Mouse (Mus musculus): ENCODE data around the gene Bco2. TPM values are rescaled to one million over a fixed set of nuclear protein-coding genes. Genes with fewer than 3 reads are reported as not detected.

The Bco2 gene
- total and polyA plus RNA-seq, 2 experiments, result 6.0 to 24.3 TPM

DNA sequence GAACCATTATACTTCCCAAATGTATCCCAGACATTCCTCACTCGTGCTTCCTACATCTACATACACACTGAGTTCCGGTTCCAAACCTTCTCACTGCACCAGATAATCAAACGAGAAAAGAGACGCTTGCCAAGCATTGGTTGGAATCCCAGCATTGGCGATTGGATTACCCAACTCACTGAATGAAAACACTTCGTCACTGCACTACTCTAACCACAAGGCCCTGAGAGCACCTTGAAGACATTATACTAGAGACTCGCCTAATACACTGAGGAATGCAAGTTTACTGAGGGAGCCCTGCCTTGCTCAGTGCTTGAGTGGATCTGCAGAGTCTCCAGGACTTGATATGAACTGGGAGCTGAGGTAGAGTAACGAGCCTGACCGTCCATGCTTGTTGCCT is 12.6 kb downstream of the Bco2 start:
- H3K36me3 ChIP-seq (ENCODE audit: control insufficient read depth, insufficient read depth, low read length), result peaks cover 34% of the 10 kb centered on the region
- no peak overlapping the region for H3K9ac ChIP-seq (ENCODE audit: low read depth, low read length)
- H3K4me3 ChIP-seq (ENCODE audit: insufficient read depth, low read depth, low read length), result no peak overlapping the region
- no peaks in the 10 kb centered on the region for H3K79me2 ChIP-seq (ENCODE audit: control insufficient read depth, insufficient read depth, low read length)
- no peak for TF ChIP-seq CTCF (IDR thresholded peaks at IDR 0.05; ENCODE audit: low read depth, low read length)
- TF ChIP-seq POLR2A (IDR thresholded peaks at IDR 0.05; ENCODE audit: extremely low read depth, insufficient read depth, low read length), result no peak
- no peaks in the 10 kb centered on the region for H3K27me3 ChIP-seq (ENCODE audit: control insufficient read depth, insufficient read depth, low read length)
- H3K27ac ChIP-seq (replicated peaks; ENCODE audit: insufficient read depth, low read depth, low read length), result no peak overlapping the region
- H3K4me1 ChIP-seq (ENCODE audit: control insufficient read depth, insufficient read depth, low read length), result no peaks in the 10 kb centered on the region
- no peak for DNase-seq (ENCODE audit: extremely low read depth, low read depth, low spot score)
- 59% methylated on average over 9 of the region's 9 CpGs for WGBS

- TF ChIP-seq POLR2A (IDR thresholded peaks at IDR 0.05; ENCODE audit: extremely low read depth, insufficient read depth, low read length), result no peak
- TF ChIP-seq CTCF (IDR thresholded peaks at IDR 0.05; ENCODE audit: low read depth, low read length), result no peak
- Histone ChIP-seq H3K4me3 (ENCODE audit: insufficient read depth, low read depth, low read length) (no peak overlapping the region), H3K36me3 (ENCODE audit: control insufficient read depth, insufficient read depth, low read length) (peaks cover 31% of the 10 kb centered on the region), H3K27me3 (ENCODE audit: control insufficient read depth, insufficient read depth, low read length) (no peaks in the 10 kb centered on the region), H3K79me2 (ENCODE audit: control insufficient read depth, insufficient read depth, low read length) (no peaks in the 10 kb centered on the region), H3K4me1 (ENCODE audit: control insufficient read depth, insufficient read depth, low read length) (peaks cover 3% of the 10 kb centered on the region; the same call in 1 of the 2 replicates), H3K27ac (replicated peaks; ENCODE audit: insufficient read depth, low read depth, low read length) (no peak overlapping the region), H3K9ac (ENCODE audit: low read depth, low read length) (no peak overlapping the region)
- DNase-seq (ENCODE audit: extremely low read depth, low read depth, low spot score), result no peak
- WGBS, result 78% methylated on average over 7 of the region's 7 CpGs
Measured at GRCm38 (mm10) chr9:50540170-50540569, 14.8 kb downstream of the Bco2 start.

DNA sequence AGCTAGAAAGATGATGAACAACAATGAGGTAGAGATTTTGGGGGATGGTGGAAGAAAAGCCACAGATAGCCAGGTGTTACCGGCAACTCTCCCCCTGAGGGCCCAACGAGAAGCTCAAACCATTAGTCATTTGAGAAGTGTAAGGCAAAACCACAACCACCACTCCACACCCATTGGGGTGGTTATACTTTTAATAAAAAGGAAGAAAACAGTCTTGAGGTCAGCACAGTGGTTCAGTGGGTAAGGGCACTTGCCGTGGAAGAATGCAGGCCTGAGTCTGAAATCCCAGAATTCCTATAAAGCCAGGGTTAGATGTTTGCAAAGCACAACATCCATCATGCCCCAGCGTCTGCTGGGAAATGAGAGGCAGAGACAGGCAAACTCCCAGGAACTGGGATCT is 17.7 kb downstream of the Bco2 start:
- Histone ChIP-seq H3K36me3 (ENCODE audit: control insufficient read depth, insufficient read depth, low read length) (peaks cover 15% of the 10 kb centered on the region), H3K79me2 (ENCODE audit: control insufficient read depth, insufficient read depth, low read length) (no peaks in the 10 kb centered on the region), H3K4me1 (ENCODE audit: control insufficient read depth, insufficient read depth, low read length) (peaks cover 8% of the 10 kb centered on the region), H3K4me3 (ENCODE audit: insufficient read depth, low read depth, low read length) (no peak overlapping the region), H3K9ac (ENCODE audit: low read depth, low read length) (no peak overlapping the region), H3K27me3 (ENCODE audit: control insufficient read depth, insufficient read depth, low read length) (no peaks in the 10 kb centered on the region), H3K27ac (replicated peaks; ENCODE audit: insufficient read depth, low read depth, low read length) (no peak overlapping the region)
- DNase-seq (ENCODE audit: extremely low read depth, low read depth, low spot score), result no peak
- WGBS, result 86% methylated on average over 4 of the region's 4 CpGs
- no peak for TF ChIP-seq POLR2A (IDR thresholded peaks at IDR 0.05; ENCODE audit: extremely low read depth, insufficient read depth, low read length)
- no peak for TF ChIP-seq CTCF (IDR thresholded peaks at IDR 0.05; ENCODE audit: low read depth, low read length)

GRCm38 (mm10) chr9:50536603-50537135 is 18.3 kb downstream of the Bco2 start:
- H3K79me2 ChIP-seq (ENCODE audit: control insufficient read depth, insufficient read depth, low read length), result no peaks in the 10 kb centered on the region
- peaks cover 8% of the 10 kb centered on the region for H3K4me1 ChIP-seq (ENCODE audit: control insufficient read depth, insufficient read depth, low read length)
- no peak overlapping the region for H3K9ac ChIP-seq (ENCODE audit: low read depth, low read length)
- no peaks in the 10 kb centered on the region for H3K27me3 ChIP-seq (ENCODE audit: control insufficient read depth, insufficient read depth, low read length)
- H3K36me3 ChIP-seq (ENCODE audit: control insufficient read depth, insufficient read depth, low read length), result peaks cover 11% of the 10 kb centered on the region
- WGBS, result 86% methylated on average over 7 of the region's 7 CpGs
- H3K27ac ChIP-seq (replicated peaks; ENCODE audit: insufficient read depth, low read depth, low read length), result no peak overlapping the region
- no peak for TF ChIP-seq CTCF (IDR thresholded peaks at IDR 0.05; ENCODE audit: low read depth, low read length)
- TF ChIP-seq POLR2A (IDR thresholded peaks at IDR 0.05; ENCODE audit: extremely low read depth, insufficient read depth, low read length), result no peak
- no peak overlapping the region for H3K4me3 ChIP-seq (ENCODE audit: insufficient read depth, low read depth, low read length)
- DNase-seq (ENCODE audit: extremely low read depth, low read depth, low spot score), result no peak

DNA sequence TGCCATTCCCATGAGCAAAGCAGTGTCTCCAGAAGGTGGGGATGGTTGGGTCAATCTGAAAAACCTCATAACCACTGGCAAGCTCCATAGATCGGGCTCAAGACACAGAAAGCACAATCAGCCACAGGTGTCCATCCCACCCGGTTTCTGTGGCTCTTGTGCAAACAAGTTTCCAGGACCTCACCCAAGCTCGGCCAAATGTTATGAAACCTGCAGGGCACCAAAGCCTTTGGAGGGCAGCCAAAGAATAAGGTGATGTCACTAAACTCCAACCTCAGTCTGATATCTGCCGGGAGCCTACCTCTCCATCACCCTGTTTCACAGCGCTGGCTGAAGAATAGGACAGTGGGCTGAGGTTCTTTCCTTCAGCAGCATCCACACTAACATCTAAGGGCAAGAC is 19.1 kb downstream of the Bco2 start:
- peak; percentile 87 for DNase-seq (ENCODE audit: extremely low read depth, low read depth, low spot score)
- TF ChIP-seq CTCF (IDR thresholded peaks at IDR 0.05; ENCODE audit: low read depth, low read length), result no peak
- TF ChIP-seq POLR2A (IDR thresholded peaks at IDR 0.05; ENCODE audit: extremely low read depth, insufficient read depth, low read length), result no peak
- Histone ChIP-seq H3K27me3 (ENCODE audit: control insufficient read depth, insufficient read depth, low read length) (no peaks in the 10 kb centered on the region), H3K4me3 (ENCODE audit: insufficient read depth, low read depth, low read length) (no peak overlapping the region), H3K4me1 (ENCODE audit: control insufficient read depth, insufficient read depth, low read length) (peaks cover 8% of the 10 kb centered on the region), H3K27ac (replicated peaks; ENCODE audit: insufficient read depth, low read depth, low read length) (peak overlapping the region; percentile 45; the same call in 1 of the 2 replicates), H3K9ac (ENCODE audit: low read depth, low read length) (no peak overlapping the region), H3K36me3 (ENCODE audit: control insufficient read depth, insufficient read depth, low read length) (peaks cover 9% of the 10 kb centered on the region), H3K79me2 (ENCODE audit: control insufficient read depth, insufficient read depth, low read length) (no peaks in the 10 kb centered on the region)
- WGBS, result 20% methylated on average over 5 of the region's 5 CpGs

- no peak overlapping the region for H3K9ac ChIP-seq (ENCODE audit: low read depth, low read length)
- WGBS, result 59% methylated on average over 3 of the region's 3 CpGs
- peak; percentile 91 for DNase-seq (ENCODE audit: extremely low read depth, low read depth, low spot score)
- H3K27ac ChIP-seq (replicated peaks; ENCODE audit: insufficient read depth, low read depth, low read length), result peak overlapping the region; percentile 70
- H3K79me2 ChIP-seq (ENCODE audit: control insufficient read depth, insufficient read depth, low read length), result no peaks in the 10 kb centered on the region
- TF ChIP-seq POLR2A (IDR thresholded peaks at IDR 0.05; ENCODE audit: extremely low read depth, insufficient read depth, low read length) (no peak), CTCF (IDR thresholded peaks at IDR 0.05; ENCODE audit: low read depth, low read length) (no peak)
- H3K4me1 ChIP-seq (ENCODE audit: control insufficient read depth, insufficient read depth, low read length), result peaks cover 8% of the 10 kb centered on the region
- H3K4me3 ChIP-seq (ENCODE audit: insufficient read depth, low read depth, low read length), result peak overlapping the region; percentile 30; the same call in 1 of the 2 replicates
- H3K27me3 ChIP-seq (ENCODE audit: control insufficient read depth, insufficient read depth, low read length), result no peaks in the 10 kb centered on the region
- H3K36me3 ChIP-seq (ENCODE audit: control insufficient read depth, insufficient read depth, low read length), result peaks cover 6% of the 10 kb centered on the region; the same call in 1 of the 2 replicates
Measured at GRCm38 (mm10) chr9:50533791-50534190, 21.2 kb downstream of the Bco2 start.

Data from liver, adult 2 months (tissue).